Comparison of ENCODE assay signal across 25 mouse cellular contexts in genomic region chr9:49675696-49676465, GRCm38 (mm10).
DNase-seq lines count a peak whose midpoint lies in the region; ATAC-seq lines count a peak whose summit lies in the region.
"Had no signal": no experiment of that assay in that cellular context is flagged by ENCODE, and none has a peak within 500 bp of the region (broad histone marks: within the 10 kb centered on the region; RNA-seq: fewer than 3 reads in every experiment).

No protein-coding gene starts in this region.

- H3K27me3 ChIP-seq in kidney, embryonic 15.5 days, result no peaks in the 10 kb centered on the region
- no peaks in the 10 kb centered on the region for H3K27me3 ChIP-seq in neural tube, embryonic 13.5 days
- H3K27me3 ChIP-seq: CH12.LX; embryonic facial prominence, embryonic 12.5 days; forebrain, embryonic 15.5 days; liver, embryonic 12.5 days; stomach, embryonic 15.5 days had no signal

- no peak overlapping the region for H3K4me2 ChIP-seq in kidney, embryonic 15.5 days
- no peak overlapping the region for H3K4me2 ChIP-seq in neural tube, embryonic 13.5 days
- H3K4me2 ChIP-seq: embryonic facial prominence, embryonic 12.5 days; forebrain, embryonic 15.5 days; liver, embryonic 12.5 days; stomach, embryonic 15.5 days had no signal

- WGBS in kidney, embryonic 15.5 days, result 79% methylated on average over 9 of the region's 9 CpGs
- 55% methylated on average over 9 of the region's 9 CpGs for WGBS in neural tube, embryonic 13.5 days

- no peak overlapping the region for H3K4me3 ChIP-seq in kidney, embryonic 15.5 days (replicated peaks)
- H3K4me3 ChIP-seq in neural tube, embryonic 13.5 days, result no peak overlapping the region
- H3K4me3 ChIP-seq: embryonic facial prominence, embryonic 12.5 days; forebrain, embryonic 15.5 days; left cerebral cortex, adult 2 months; liver, embryonic 12.5 days; midbrain, embryonic 10.5 days; stomach, embryonic 15.5 days had no signal

- H3K9me3 ChIP-seq in kidney, embryonic 15.5 days (replicated peaks), result no peaks in the 10 kb centered on the region
- no peaks in the 10 kb centered on the region for H3K9me3 ChIP-seq in neural tube, embryonic 13.5 days
- H3K9me3 ChIP-seq: embryonic facial prominence, embryonic 12.5 days; forebrain, embryonic 15.5 days; liver, embryonic 12.5 days; midbrain, embryonic 10.5 days; stomach, embryonic 15.5 days had no signal

- intact Hi-C loops in gastrocnemius, postnatal 14 days (cut with DNase I; ENCODE audit: low total_unique reads), result no loop called here

- peak overlapping the region; percentile 6; the same call in 1 of the 2 replicates for H3K27ac ChIP-seq in kidney, embryonic 15.5 days
- 0 out of 2 replicates have a peak overlapping the region, but pooled peaks have one; percentile 0 for H3K27ac ChIP-seq in neural tube, embryonic 13.5 days (replicated peaks)
- H3K27ac ChIP-seq: embryonic facial prominence, embryonic 12.5 days; forebrain, embryonic 15.5 days; left cerebral cortex, adult 2 months; liver, embryonic 12.5 days; midbrain, embryonic 10.5 days; stomach, embryonic 15.5 days had no signal

- DNase-seq in cerebellum, adult 18-20 months, result peak; percentile 25 to 36
- DNase-seq in cerebellum, postnatal 14 days, result no peak
- no peak for DNase-seq in kidney, postnatal 25 days
- DNase-seq in neural tube, embryonic 10.5 days (ENCODE audit: extremely low spot score, low spot score), result no peak
- no peak for DNase-seq in gastrocnemius, postnatal 14 days
- DNase-seq: adrenal gland, adult 8-10 months; cerebellum, adult 9-10 months; embryo, embryonic 11 days; heart, postnatal 14 days; kidney, adult 8-10 months; kidney, postnatal 10 days; liver, postnatal 0 days; lung, postnatal 4 days; right cerebral cortex, postnatal 25 days had no signal

- ATAC-seq in kidney, embryonic 15.5 days (replicated peaks; ENCODE audit: low FRiP score), result no peak
- no peak for ATAC-seq in neural tube, embryonic 13.5 days (ENCODE audit: low read depth)
- ATAC-seq in megakaryocyte progenitor cell, adult 5-6 weeks (replicated peaks; ENCODE audit: poor library complexity), result no peak
- ATAC-seq: forebrain, embryonic 15.5 days; intestine, embryonic 16.5 days; liver, embryonic 12.5 days; liver, postnatal 0 days had no signal

- H3K4me1 ChIP-seq in kidney, embryonic 15.5 days, result peaks cover 30% of the 10 kb centered on the region
- H3K4me1 ChIP-seq in neural tube, embryonic 13.5 days (replicated peaks), result peaks cover 61% of the 10 kb centered on the region
- H3K4me1 ChIP-seq: liver, embryonic 12.5 days; stomach, embryonic 15.5 days had no signal

- H3K36me3 ChIP-seq in kidney, embryonic 15.5 days, result no peaks in the 10 kb centered on the region
- no peaks in the 10 kb centered on the region for H3K36me3 ChIP-seq in neural tube, embryonic 13.5 days
- H3K36me3 ChIP-seq: embryonic facial prominence, embryonic 12.5 days; forebrain, embryonic 15.5 days; liver, embryonic 12.5 days; midbrain, embryonic 10.5 days; stomach, embryonic 15.5 days had no signal

- H3K9ac ChIP-seq in kidney, embryonic 15.5 days, result no peak overlapping the region
- no peak overlapping the region for H3K9ac ChIP-seq in neural tube, embryonic 13.5 days
- H3K9ac ChIP-seq: embryonic facial prominence, embryonic 12.5 days; forebrain, embryonic 15.5 days; liver, embryonic 12.5 days; liver, postnatal 0 days; stomach, embryonic 15.5 days had no signal

Comparison
In these comparisons a context has a peak if more than half of its experiments do, and no peak if none do; other contexts are left out.
1. DNase-seq: peak in cerebellum, adult 18-20 months (2 of 2); none in cerebellum, postnatal 14 days (0 of 2), kidney, postnatal 25 days (0 of 2), neural tube, embryonic 10.5 days (single experiment) and gastrocnemius, postnatal 14 days (single experiment).